Mouse (Mus musculus): ENCODE measurements around the gene Adra1b.

DNA sequence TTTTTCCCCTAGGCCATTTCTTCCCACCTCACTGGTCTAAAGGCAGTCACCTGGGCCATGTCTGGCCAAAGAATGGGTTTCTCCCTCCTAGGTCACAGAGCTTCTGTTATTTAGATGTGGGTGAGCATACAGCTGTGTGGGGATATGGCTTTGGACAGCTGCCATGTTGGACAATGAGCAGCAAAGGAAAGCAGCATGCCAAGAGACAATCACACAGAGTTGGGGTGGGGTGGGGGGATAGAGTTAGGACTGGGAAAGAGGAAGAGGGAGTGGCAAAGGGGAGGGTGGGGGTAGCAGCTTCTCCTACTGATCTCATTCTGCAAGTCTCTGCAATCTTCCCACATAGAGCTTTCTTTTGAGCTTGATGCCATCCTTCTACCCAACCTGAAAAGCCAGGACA, 13.4 kb downstream of the Adra1b start:
- TF ChIP-seq CTCF (IDR thresholded peaks at IDR 0.05; ENCODE audit: borderline replicate concordance, control insufficient read depth, extremely low read depth, insufficient read depth, low read length, poor library complexity) (no peak), POLR2A (IDR thresholded peaks at IDR 0.05; ENCODE audit: control insufficient read depth, extremely low read depth, insufficient read depth, low read length, poor library complexity) (no peak)

Measured in thymus, adult 2 months (tissue).